In the genomic region with DNA sequence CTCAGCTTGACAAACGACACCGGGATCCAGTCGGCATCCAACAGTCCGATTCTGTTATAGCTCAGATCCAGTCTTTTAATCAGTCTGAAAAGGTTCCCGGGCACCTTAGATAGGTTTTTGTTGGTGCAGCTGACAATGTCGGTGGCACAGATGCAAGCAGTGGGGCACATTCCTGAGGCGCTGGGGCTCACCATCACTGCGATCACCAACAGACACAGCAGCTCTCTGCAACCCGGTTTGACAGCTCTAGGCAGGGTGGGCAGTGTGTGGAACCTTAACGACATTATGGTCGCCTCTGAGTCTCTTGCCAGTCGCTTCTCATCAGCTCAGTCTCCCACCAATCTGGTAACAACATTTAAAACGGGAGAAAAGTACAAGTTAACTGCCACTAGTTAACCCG, we compare ENCODE assay signal across 8 mouse cellular contexts. TPM values are rescaled to one million over a fixed set of nuclear protein-coding genes. Genes with fewer than 3 reads are reported as not detected.
DNase-seq lines count a peak whose midpoint lies in the region; ATAC-seq and TF ChIP-seq lines count a peak whose summit lies in the region.

No protein-coding gene starts in this region.

- peaks cover 21% of the 10 kb centered on the region for H3K4me1 ChIP-seq in E14TG2a.4 (replicated peaks; ENCODE audit: low read depth, low read length)
- H3K4me1 ChIP-seq in hindbrain, embryonic 11.5 days (replicated peaks; ENCODE audit: control insufficient read depth, insufficient read depth, low read length): no peaks in the 10 kb centered on the region

- H3K36me3 ChIP-seq in E14TG2a.4 (ENCODE audit: insufficient read depth, low read length): no peaks in the 10 kb centered on the region
- H3K36me3 ChIP-seq in hindbrain, embryonic 11.5 days (ENCODE audit: control insufficient read depth, insufficient read depth, low read length): no peaks in the 10 kb centered on the region

- 29% methylated on average over 14 of the region's 14 CpGs for WGBS in hindbrain, embryonic 11.5 days

- no peak for TF ChIP-seq CTCF in gastrocnemius, adult 2 months (IDR thresholded peaks at IDR 0.05)
- no peak for TF ChIP-seq CTCF in E14TG2a.4 (conservative IDR thresholded peaks at IDR 0.05; ENCODE audit: low read length)

- intact Hi-C loops in gastrocnemius, adult 2 months (cut with DNase I): loop anchor here (10.0 kb wide), 1 partner anchor 419 kb away; no protein-coding TSS in a partner anchor

- H3K4me2 ChIP-seq in hindbrain, embryonic 11.5 days (replicated peaks; ENCODE audit: low read depth, low read length): peak overlapping the region; percentile 91

- ATAC-seq in hindbrain, embryonic 11.5 days (ENCODE audit: low FRiP score): no peak
- ATAC-seq in megakaryocyte progenitor cell, adult 5-6 weeks (replicated peaks; ENCODE audit: poor library complexity): 0 out of 2 replicates have a peak, but pooled peaks have one; percentile 13

- H3K4me3 ChIP-seq in gastrocnemius, adult 2 months: peak overlapping the region; percentile 94
- peak overlapping the region; percentile 86 for H3K4me3 ChIP-seq in E14TG2a.4 (replicated peaks; ENCODE audit: low read length)
- peak overlapping the region; percentile 78 for H3K4me3 ChIP-seq in hindbrain, embryonic 11.5 days (ENCODE audit: low read depth, low read length)

- H3K27me3 ChIP-seq in E14TG2a.4 (ENCODE audit: insufficient read depth, low read length): peaks cover 39% of the 10 kb centered on the region
- H3K27me3 ChIP-seq in hindbrain, embryonic 11.5 days (ENCODE audit: control insufficient read depth, insufficient read depth, low read length): peaks cover 3% of the 10 kb centered on the region

- no peak for DNase-seq in gastrocnemius, adult 2 months
- DNase-seq in gastrocnemius, postnatal 25 days: no peak
- DNase-seq in hindbrain, embryonic 11.5 days (ENCODE audit: low spot score): peak; percentile 35
- DNase-seq in T-cell, adult 2 months (ENCODE audit: low spot score): no peak
- DNase-seq in right cerebral cortex, adult 2 months (ENCODE audit: low spot score in 2 of 2): no peak
- DNase-seq in layer of hippocampus, adult 9-10 months (ENCODE audit: low spot score): no peak

- H3K9ac ChIP-seq in hindbrain, embryonic 11.5 days (ENCODE audit: low read depth, low read length): no peak overlapping the region

- peak overlapping the region; percentile 86; the same call in 1 of the 2 replicates for H3K27ac ChIP-seq in gastrocnemius, adult 2 months
- H3K27ac ChIP-seq in hindbrain, embryonic 11.5 days (ENCODE audit: low read depth, low read length): no peak overlapping the region

- 0 out of 2 replicates have a peak, but pooled peaks cover 4% of the 10 kb centered on the region for H3K9me3 ChIP-seq in E14TG2a.4 (ENCODE audit: low read length)
- H3K9me3 ChIP-seq in hindbrain, embryonic 11.5 days (ENCODE audit: control insufficient read depth, low read length): no peaks in the 10 kb centered on the region

RNA-seq across cellular contexts. Expression of a gene that starts 0.7 kb away (rescaled TPM):
- total RNA-seq in gastrocnemius, adult 2 months (2021): 1 to 10 TPM; 1.3 to 1.6 TPM
- total RNA-seq in gastrocnemius, postnatal 25 days (2021): 1 to 10 TPM in 1 of 2 experiments, under 1 TPM in 1; 0.87 to 1.2 TPM
- polyA plus RNA-seq in hindbrain, embryonic 11.5 days (2014; fragmentation: Nextera tagmentation; extraction: Ambion mirVana): 3.2 and 3.4 TPM in 2 replicates
- total RNA-seq in megakaryocyte progenitor cell, adult 5-6 weeks (2015): 26.3 and 26.9 TPM in 2 replicates
- 6.7 and 7.9 TPM in 2 replicates for total RNA-seq in megakaryocyte progenitor cell, adult 5-6 weeks (2017)

RNA-seq across cellular contexts. Expression of a gene that starts 0.8 kb away (rescaled TPM):
- total RNA-seq in gastrocnemius, adult 2 months (2021): 1 to 10 TPM; 2.3 TPM
- 1 to 10 TPM; 1.5 to 3.2 TPM for total RNA-seq in gastrocnemius, postnatal 25 days (2021)
- polyA plus RNA-seq in hindbrain, embryonic 11.5 days (2014; fragmentation: Nextera tagmentation; extraction: Ambion mirVana): 6.0 and 9.3 TPM in 2 replicates
- total RNA-seq in megakaryocyte progenitor cell, adult 5-6 weeks (2015): 0.34 and 1.9 TPM in 2 replicates
- 1.00 and 1.9 TPM in 2 replicates for total RNA-seq in megakaryocyte progenitor cell, adult 5-6 weeks (2017)
